In genomic region chr17:21517130-21517671, GRCm38 (mm10) we compare ENCODE assay signal across 8 mouse cellular contexts. TPM values are rescaled to one million over a fixed set of nuclear protein-coding genes. Genes with fewer than 3 reads are reported as not detected.
DNase-seq lines count a peak whose midpoint lies in the region; ATAC-seq and TF ChIP-seq lines count a peak whose summit lies in the region.

No protein-coding gene starts in this region.

- peaks cover 3% of the 10 kb centered on the region for H3K4me1 ChIP-seq in heart, adult 2 months (ENCODE audit: control insufficient read depth, insufficient read depth, low read length)
- peaks cover 3 to 5% of the 10 kb centered on the region in 2 experiments for H3K4me1 ChIP-seq in CH12.LX (ENCODE audit: control insufficient read depth in 1 of 2, insufficient read depth in 2 of 2)
- peaks cover 19% of the 10 kb centered on the region for H3K4me1 ChIP-seq in forebrain, embryonic 15.5 days
- H3K4me1 ChIP-seq in liver, embryonic 15.5 days (replicated peaks): peaks cover 17% of the 10 kb centered on the region

- no peak for TF ChIP-seq EP300 in heart, adult 2 months (IDR thresholded peaks at IDR 0.05; ENCODE audit: insufficient read depth, low read depth, low read length)
- no peak for TF ChIP-seq EP300 in CH12.LX (IDR thresholded peaks at IDR 0.05; ENCODE audit: low read length)

- H3K36me3 ChIP-seq in heart, adult 2 months (ENCODE audit: control insufficient read depth, insufficient read depth, low read length): no peaks in the 10 kb centered on the region; the same call in 1 of the 2 replicates
- peaks cover under 1% of the 10 kb centered on the region in 2 experiments for H3K36me3 ChIP-seq in CH12.LX (replicated peaks in 1 of 2; ENCODE audit: control insufficient read depth in 1 of 2, insufficient read depth in 1 of 2, low read length in 1 of 2)
- no peaks in the 10 kb centered on the region for H3K36me3 ChIP-seq in forebrain, embryonic 15.5 days
- H3K36me3 ChIP-seq in liver, embryonic 15.5 days (replicated peaks): no peaks in the 10 kb centered on the region

- peaks cover 1% of the 10 kb centered on the region for H3K9me3 ChIP-seq in CH12.LX (replicated peaks; ENCODE audit: low read length)
- no peaks in the 10 kb centered on the region for H3K9me3 ChIP-seq in forebrain, embryonic 15.5 days
- H3K9me3 ChIP-seq in liver, embryonic 15.5 days (replicated peaks): no peaks in the 10 kb centered on the region

- no peak for TF ChIP-seq POLR2A in heart, adult 2 months (IDR thresholded peaks at IDR 0.05; ENCODE audit: insufficient read depth, low read depth, low read length)
- TF ChIP-seq POLR2A in CH12.LX (IDR thresholded peaks at IDR 0.05; ENCODE audit: low read depth, low read length): no peak

- TF ChIP-seq RAD21 in CH12.LX (IDR thresholded peaks at IDR 0.05; ENCODE audit: low read depth, low read length): no peak

- peak overlapping the region; percentile 60 for H3K4me3 ChIP-seq in heart, adult 2 months
- H3K4me3 ChIP-seq in CH12.LX (replicated peaks in 1 of 3; ENCODE audit: low read depth in 2 of 3, low read length in 2 of 3, poor library complexity in 1 of 3): peak overlapping the region; percentile 55 to 78 (median 72)
- H3K4me3 ChIP-seq in forebrain, embryonic 15.5 days: peak overlapping the region; percentile 52
- peak overlapping the region; percentile 68 for H3K4me3 ChIP-seq in liver, embryonic 15.5 days (replicated peaks)

- peak overlapping the region; percentile 90 for H3K4me2 ChIP-seq in CH12.LX (ENCODE audit: insufficient read depth, low read depth, poor library complexity, severe bottlenecking)
- H3K4me2 ChIP-seq in forebrain, embryonic 15.5 days (replicated peaks): peak overlapping the region; percentile 78
- H3K4me2 ChIP-seq in liver, embryonic 15.5 days: peak overlapping the region; percentile 91

- H3K9ac ChIP-seq in heart, adult 2 months (ENCODE audit: low read depth, low read length): no peak overlapping the region
- H3K9ac ChIP-seq in CH12.LX (ENCODE audit: insufficient read depth, low read depth): peak overlapping the region; percentile 79
- H3K9ac ChIP-seq in forebrain, embryonic 15.5 days (replicated peaks): peak overlapping the region; percentile 51
- peak overlapping the region; percentile 64 for H3K9ac ChIP-seq in liver, embryonic 15.5 days

- dilution Hi-C loops in CH12.LX (cut with MboI; ENCODE audit: extremely low pct_ligation_motif_present, extremely low pct_unique_long_range_greater_than_20kb, low sequenced_read_pairs): no loop called here

- peak overlapping the region; percentile 92 for H3K27ac ChIP-seq in heart, adult 2 months
- no peak overlapping the region for H3K27ac ChIP-seq in CH12.LX (ENCODE audit: insufficient read depth, low read depth)
- H3K27ac ChIP-seq in forebrain, embryonic 15.5 days (replicated peaks): peak overlapping the region; percentile 86
- H3K27ac ChIP-seq in liver, embryonic 15.5 days (replicated peaks): peak overlapping the region; percentile 73; the same call in 1 of the 2 replicates

- intact Hi-C loops in heart, adult 2 months (cut with DNase I): no loop called here

- H3K79me2 ChIP-seq in heart, adult 2 months (replicated peaks; ENCODE audit: control insufficient read depth, insufficient read depth, low read length): no peaks in the 10 kb centered on the region
- H3K79me2 ChIP-seq in CH12.LX (replicated peaks; ENCODE audit: control insufficient read depth, extremely low read depth, insufficient read depth, poor library complexity, severe bottlenecking): no peaks in the 10 kb centered on the region

- TF ChIP-seq CTCF in heart, adult 2 months (IDR thresholded peaks at IDR 0.05): no peak
- TF ChIP-seq CTCF in CH12.LX (conservative IDR thresholded peaks at IDR 0.05 in 1 of 2, IDR thresholded peaks at IDR 0.05 in 1 of 2; ENCODE audit: low read depth in 2 of 2, low read length in 2 of 2): no peak

- WGBS in heart, adult 2 months: 16% methylated on average over 4 of the region's 4 CpGs
- WGBS in forebrain, embryonic 15.5 days: 39% methylated on average over 4 of the region's 4 CpGs
- WGBS in liver, embryonic 15.5 days (ENCODE audit: insufficient replicate concordance): 18% methylated on average over 4 of the region's 4 CpGs

- H3K27me3 ChIP-seq in heart, adult 2 months (ENCODE audit: control insufficient read depth, insufficient read depth, low read length): no peaks in the 10 kb centered on the region
- H3K27me3 ChIP-seq in CH12.LX (replicated peaks): no peaks in the 10 kb centered on the region
- H3K27me3 ChIP-seq in forebrain, embryonic 15.5 days: no peaks in the 10 kb centered on the region
- no peaks in the 10 kb centered on the region for H3K27me3 ChIP-seq in liver, embryonic 15.5 days

- no peak for DNase-seq in heart, adult 2 months
- no peak for DNase-seq in heart, adult 18-20 months
- no peak for DNase-seq in CH12.LX (ENCODE audit: extremely low read depth)
- no peak for DNase-seq in embryo, embryonic 11 days
- no peak for DNase-seq in urinary bladder, postnatal 4 days (ENCODE audit: low spot score in 2 of 2)
- no peak for DNase-seq in adrenal gland, adult 18-20 months (ENCODE audit: low spot score in 2 of 2)

- in situ Hi-C loops in CH12.LX (cut with MboI; ENCODE audit: low pct_ligation_motif_present, low pct_unique_long_range_greater_than_20kb, low sequenced_read_pairs): loop anchor here (10.0 kb wide), 1 partner anchor 92 kb away; the partner anchor contains the start of gene Zfp54

- ATAC-seq in forebrain, embryonic 15.5 days (replicated peaks): 0 out of 2 replicates have a peak, but pooled peaks have one; percentile 5
- ATAC-seq in liver, embryonic 15.5 days (ENCODE audit: insufficient read depth): no peak

TF ChIP-seq in CH12.LX, 34 proteins besides CTCF, POLR2A, EP300 and RAD21:
- TF ChIP-seq ELF1 (IDR thresholded peaks at IDR 0.05; ENCODE audit: low read depth, low read length): no peak
- no peak for TF ChIP-seq CHD2 (IDR thresholded peaks at IDR 0.05; ENCODE audit: low read length)
- no peak for TF ChIP-seq CHD1 (IDR thresholded peaks at IDR 0.05; ENCODE audit: low read depth, low read length)
- no peak for TF ChIP-seq HCFC1 (IDR thresholded peaks at IDR 0.05; ENCODE audit: low read depth, low read length)
- no peak; the same call in 1 of the 2 replicates for TF ChIP-seq TBP (conservative IDR thresholded peaks at IDR 0.05; ENCODE audit: low read depth, low read length)
- no peak for TF ChIP-seq MAX (IDR thresholded peaks at IDR 0.05; ENCODE audit: low read length)

RNA-seq across cellular contexts. Expression of gene Zfp52, which starts 18.1 kb away (rescaled TPM):
- 1 to 10 TPM; 3.5 to 5.9 TPM for total RNA-seq in heart, adult 2 months (2021)
- 1.1 and 1.9 TPM in 2 replicates for polyA plus RNA-seq in heart, adult 2 months (2012; rRNA removed)
- 1 to 10 TPM; 5.1 to 5.8 TPM for total RNA-seq in heart, adult 18-20 months (2021)
- total RNA-seq in CH12.LX (2012; rRNA removed) (8.6 and 9.6 TPM in 2 replicates), CH12.LX (2014; rRNA removed) (15.4 and 16.3 TPM in 2 replicates)
- polyA plus RNA-seq in CH12.LX (2012; ENCODE audit: insufficient read length, low read depth): 5.9 and 6.4 TPM in 2 replicates
- polyA plus RNA-seq in forebrain, embryonic 15.5 days (2015; fragmentation: Nextera tagmentation; extraction: Ambion mirVana): 2.0 and 2.4 TPM in 2 replicates
- polyA plus RNA-seq in liver, embryonic 15.5 days (2015; fragmentation: Nextera tagmentation; extraction: Ambion mirVana): 0.83 and 0.94 TPM in 2 replicates
- total RNA-seq in adrenal gland, adult 18-20 months (2021): 10 to 100 TPM; 21.3 to 41.2 TPM

RNA-seq across cellular contexts. Expression of gene Zfp53, which starts 28.4 kb away (rescaled TPM):
- total RNA-seq in heart, adult 2 months (2021): 1 to 10 TPM; 2.0 to 2.5 TPM
- polyA plus RNA-seq in heart, adult 2 months (2012; rRNA removed): 0.55 and 1.0 TPM in 2 replicates
- 1 to 10 TPM; 2.1 to 2.4 TPM for total RNA-seq in heart, adult 18-20 months (2021)
- total RNA-seq in CH12.LX (2012; rRNA removed): 4.7 and 5.4 TPM in 2 replicates
- 8.4 and 9.6 TPM in 2 replicates for total RNA-seq in CH12.LX (2014; rRNA removed)
- polyA plus RNA-seq in CH12.LX (2012; ENCODE audit: insufficient read length, low read depth): 2.4 and 3.7 TPM in 2 replicates
- 10.9 and 11.3 TPM in 2 replicates for polyA plus RNA-seq in forebrain, embryonic 15.5 days (2015; fragmentation: Nextera tagmentation; extraction: Ambion mirVana)
- 3.0 and 3.6 TPM in 2 replicates for polyA plus RNA-seq in liver, embryonic 15.5 days (2015; fragmentation: Nextera tagmentation; extraction: Ambion mirVana)
- total RNA-seq in adrenal gland, adult 18-20 months (2021): 1 to 10 TPM; 3.1 to 4.7 TPM

RNA-seq across cellular contexts. Expression of gene Zfp948, which starts 49.6 kb away (rescaled TPM):
- total RNA-seq in heart, adult 2 months (2021): 1 to 10 TPM; 2.7 to 3.7 TPM
- polyA plus RNA-seq in heart, adult 2 months (2012; rRNA removed): 1.2 and 3.0 TPM in 2 replicates
- 1 to 10 TPM; 3.2 to 3.5 TPM for total RNA-seq in heart, adult 18-20 months (2021)
- total RNA-seq in CH12.LX (2012; rRNA removed): 0.72 and 0.97 TPM in 2 replicates
- 1.6 and 1.7 TPM in 2 replicates for total RNA-seq in CH12.LX (2014; rRNA removed)
- polyA plus RNA-seq in CH12.LX (2012; ENCODE audit: insufficient read length, low read depth): 0.67 and 0.74 TPM in 2 replicates
- polyA plus RNA-seq in forebrain, embryonic 15.5 days (2015; fragmentation: Nextera tagmentation; extraction: Ambion mirVana): 18.6 and 19.5 TPM in 2 replicates
- polyA plus RNA-seq in liver, embryonic 15.5 days (2015; fragmentation: Nextera tagmentation; extraction: Ambion mirVana): 4.1 TPM in 2 replicates
- total RNA-seq in adrenal gland, adult 18-20 months (2021): 10 to 100 TPM in 1 of 2 experiments, 1 to 10 TPM in 1; 9.7 to 12.3 TPM
